Mouse (Mus musculus) embryonic facial prominence, embryonic 13.5 days (tissue): Measurements from ENCODE around the gene Synpo2. TPM values are rescaled to one million over a fixed set of nuclear protein-coding genes. Genes with fewer than 3 reads are reported as not detected.

Source experiments
- ATAC-seq: fragments of 200-750 bp; cut with Nextera tagmentation; 2 replicates; pipeline ENCODE4 v1.8.0; 2017; ENCODE audit warnings: low read depth; ENCODE audit not compliant: insufficient number of reproducible peaks, insufficient read depth, low FRiP score, low TSS enrichment
- H3K27ac ChIP-seq: fragments of 300-500 bp; sonication (generic); 2 replicates; pipeline ENCODE4 v1.5.1; 2015; ENCODE audit warnings: moderate library complexity, mild to moderate bottlenecking, inconsistent platforms
- H3K27me3 ChIP-seq: fragments of 300-500 bp; sonication (generic); 2 replicates; pipeline ENCODE4 v1.6.1; 2015; ENCODE audit warnings: mild to moderate bottlenecking, inconsistent platforms
- H3K36me3 ChIP-seq: fragments of 300-500 bp; sonication (generic); 2 replicates; pipeline ENCODE4 v1.6.1; 2015; ENCODE audit warnings: mild to moderate bottlenecking, inconsistent platforms
- H3K4me1 ChIP-seq: fragments of 300-500 bp; sonication (generic); 2 replicates; pipeline ENCODE4 v1.6.1; 2015; ENCODE audit warnings: inconsistent platforms
- H3K4me2 ChIP-seq: fragments of 300-500 bp; sonication (generic); 2 replicates; pipeline ENCODE4 v1.6.1; 2015; ENCODE audit warnings: moderate library complexity, mild to moderate bottlenecking, inconsistent platforms
- H3K4me3 ChIP-seq: fragments of 300-500 bp; sonication (generic); 2 replicates; pipeline ENCODE4 v1.5.1; 2015; ENCODE audit warnings: mild to moderate bottlenecking, inconsistent platforms
- H3K9ac ChIP-seq: fragments of 300-500 bp; sonication (generic); 2 replicates; pipeline ENCODE4 v1.6.1; 2015; ENCODE audit warnings: mild to moderate bottlenecking, inconsistent platforms
- H3K9me3 ChIP-seq: fragments of 300-500 bp; sonication (generic); 2 replicates; pipeline ENCODE4 v1.6.1; 2016; ENCODE audit warnings: inconsistent platforms
- WGBS: fragments of 180-500 bp; shearing (Covaris S2); methylation state at CpG from one replicate; pipeline ENCODE4 v1.1.7; 2015; ENCODE audit warnings: mixed read lengths; 5-methylcytosine and 5-hydroxymethylcytosine counted together
- polyA plus RNA-seq: library from polyadenylated mRNA; unstranded; fragments of >200 nt; fragmentation: Nextera tagmentation; extraction: Ambion mirVana; gene quantifications from 2 replicates; pipeline ENCODE4 v1.2.1, GENCODE M21; 2015

Synpo2 gene
- 5.6 and 7.2 TPM in 2 replicates for polyA plus RNA-seq

- H3K36me3 ChIP-seq = no peaks in the 10 kb centered on the region
- no peak within 1 kb of the TSS for H3K27ac ChIP-seq
- H3K27me3 ChIP-seq = 0 out of 2 replicates have a peak, but pooled peaks cover 3% of the 10 kb centered on the region
- H3K4me1 ChIP-seq = peaks cover 29% of the 10 kb centered on the region
- H3K4me3 ChIP-seq = peak within 1 kb of the TSS; percentile 59
- WGBS = under 1% methylated on average over 20 of the region's 20 CpGs
- H3K9me3 ChIP-seq = peaks cover 4% of the 10 kb centered on the region; the same call in 1 of the 2 replicates
- peak within 1 kb of the TSS; percentile 68 for H3K9ac ChIP-seq
- H3K4me2 ChIP-seq = peak within 1 kb of the TSS; percentile 80
- peak; percentile 60; the same call in 1 of the 2 replicates for ATAC-seq
These were observed at the start of gene Synpo2 for GRCm38 (mm10) chr3:123235921-123236320. Gene Synpo2 (minus strand): TSS chr3:123236149.

GRCm38 (mm10) chr3:123285649-123286048 lies 49.7 kb upstream of the Synpo2 start:
- Histone ChIP-seq H3K4me1 (0 out of 2 replicates have a peak, but pooled peaks cover 4% of the 10 kb centered on the region), H3K9ac (no peak overlapping the region), H3K27me3 (no peaks in the 10 kb centered on the region), H3K4me2 (no peak overlapping the region), H3K9me3 (no peaks in the 10 kb centered on the region), H3K36me3 (peaks cover 35% of the 10 kb centered on the region), H3K4me3 (no peak overlapping the region), H3K27ac (no peak overlapping the region)
- no peak for ATAC-seq

GRCm38 (mm10) chr3:123284284-123284683 lies 48.3 kb upstream of the Synpo2 start:
- ATAC-seq = no peak
- H3K36me3 ChIP-seq = peaks cover 43% of the 10 kb centered on the region
- WGBS = 94% methylated on average over 5 of the region's 5 CpGs

GRCm38 (mm10) chr3:123282866-123283615 lies 47.1 kb upstream of the Synpo2 start:
- H3K27ac ChIP-seq = no peak overlapping the region
- H3K4me3 ChIP-seq = no peak overlapping the region
- 81% methylated on average over 12 of the region's 12 CpGs for WGBS
- no peaks in the 10 kb centered on the region for H3K4me1 ChIP-seq
- no peaks in the 10 kb centered on the region for H3K9me3 ChIP-seq
- peaks cover 49% of the 10 kb centered on the region for H3K36me3 ChIP-seq
- no peak overlapping the region for H3K4me2 ChIP-seq
- H3K9ac ChIP-seq = no peak overlapping the region
- no peak for ATAC-seq
- no peaks in the 10 kb centered on the region for H3K27me3 ChIP-seq

More at GRCm38 (mm10) chr3:123284284-123284683, 48.3 kb upstream of the Synpo2 start:
- no peak overlapping the region for H3K27ac ChIP-seq
- H3K4me1 ChIP-seq = 0 out of 2 replicates have a peak, but pooled peaks cover 4% of the 10 kb centered on the region
- H3K4me2 ChIP-seq = no peak overlapping the region
- H3K9me3 ChIP-seq = no peaks in the 10 kb centered on the region
- H3K27me3 ChIP-seq = no peaks in the 10 kb centered on the region
- H3K4me3 ChIP-seq = no peak overlapping the region
- H3K9ac ChIP-seq = no peak overlapping the region

- peaks cover 29% of the 10 kb centered on the region for H3K36me3 ChIP-seq
- peak overlapping the region; percentile 74; the same call in 1 of the 2 replicates for H3K27ac ChIP-seq
- peak overlapping the region; percentile 85 for H3K9ac ChIP-seq
- H3K4me3 ChIP-seq = peak overlapping the region; percentile 76
- peak; percentile 39; the same call in 1 of the 2 replicates for ATAC-seq
- 0 out of 2 replicates have a peak, but pooled peaks cover 8% of the 10 kb centered on the region for H3K4me1 ChIP-seq
- peak overlapping the region; percentile 72 for H3K4me2 ChIP-seq
- no peaks in the 10 kb centered on the region for H3K27me3 ChIP-seq
- under 1% methylated on average over 25 of the region's 25 CpGs for WGBS
- no peaks in the 10 kb centered on the region for H3K9me3 ChIP-seq
These were observed 31.8 kb upstream of the Synpo2 start for GRCm38 (mm10) chr3:123267741-123268201.

GRCm38 (mm10) chr3:123266753-123267651 lies 31.1 kb upstream of the Synpo2 start, which contains the start of gene Sec24d:
Gene Sec24d (plus strand): TSS chr3:123267455.
- H3K4me2 ChIP-seq = peak within 1 kb of the TSS; percentile 72
- WGBS = 2% methylated on average over 68 of the region's 68 CpGs
- ATAC-seq = peak; percentile 88
- H3K9me3 ChIP-seq = no peaks in the 10 kb centered on the region
- H3K27me3 ChIP-seq = no peaks in the 10 kb centered on the region
- 0 out of 2 replicates have a peak, but pooled peaks cover 8% of the 10 kb centered on the region for H3K4me1 ChIP-seq
- peak within 1 kb of the TSS; percentile 85 for H3K9ac ChIP-seq
- peak within 1 kb of the TSS; percentile 76 for H3K4me3 ChIP-seq
- peaks cover 24% of the 10 kb centered on the region for H3K36me3 ChIP-seq
- peak within 1 kb of the TSS; percentile 74 for H3K27ac ChIP-seq

- Histone ChIP-seq H3K9me3 (no peaks in the 10 kb centered on the region), H3K4me2 (peak overlapping the region; percentile 40), H3K4me1 (0 out of 2 replicates have a peak, but pooled peaks cover 8% of the 10 kb centered on the region), H3K9ac (peak overlapping the region; percentile 47; the same call in 1 of the 2 replicates), H3K4me3 (peak overlapping the region; percentile 36), H3K27me3 (no peaks in the 10 kb centered on the region), H3K27ac (no peak overlapping the region), H3K36me3 (peaks cover 3% of the 10 kb centered on the region)
- ATAC-seq = no peak
- 50% methylated on average over 6 of the region's 6 CpGs for WGBS
These were observed 28.8 kb upstream of the Synpo2 start for GRCm38 (mm10) chr3:123264706-123265105.

- ATAC-seq = no peak
- Histone ChIP-seq H3K9ac (no peak overlapping the region), H3K9me3 (0 out of 2 replicates have a peak, but pooled peaks cover 2% of the 10 kb centered on the region), H3K4me2 (no peak overlapping the region), H3K4me1 (no peaks in the 10 kb centered on the region), H3K27me3 (no peaks in the 10 kb centered on the region), H3K36me3 (no peaks in the 10 kb centered on the region), H3K27ac (no peak overlapping the region), H3K4me3 (no peak overlapping the region)
- WGBS = 77% methylated on average over 4 of the region's 4 CpGs
These were observed 22.8 kb upstream of the Synpo2 start for GRCm38 (mm10) chr3:123258709-123259108.

- WGBS = 74% methylated on average over 11 of the region's 11 CpGs
- no peaks in the 10 kb centered on the region for H3K4me1 ChIP-seq
- no peak overlapping the region for H3K9ac ChIP-seq
- H3K4me3 ChIP-seq = no peak overlapping the region
- no peaks in the 10 kb centered on the region for H3K27me3 ChIP-seq
- H3K27ac ChIP-seq = no peak overlapping the region
- no peak for ATAC-seq
- H3K4me2 ChIP-seq = no peak overlapping the region
- H3K9me3 ChIP-seq = 0 out of 2 replicates have a peak, but pooled peaks cover 2% of the 10 kb centered on the region
- no peaks in the 10 kb centered on the region for H3K36me3 ChIP-seq
These were observed 20.5 kb upstream of the Synpo2 start for GRCm38 (mm10) chr3:123256181-123257101.

- 14% methylated on average over 4 of the region's 4 CpGs for WGBS
- no peak overlapping the region; the same call in 1 of the 2 replicates for H3K27ac ChIP-seq
These were observed 9.7 kb upstream of the Synpo2 start for GRCm38 (mm10) chr3:123245646-123246045.

More at GRCm38 (mm10) chr3:123245646-123246045, 9.7 kb upstream of the Synpo2 start:
- Histone ChIP-seq H3K4me2 (no peak overlapping the region), H3K27me3 (no peaks in the 10 kb centered on the region), H3K4me1 (peaks cover 18% of the 10 kb centered on the region), H3K36me3 (no peaks in the 10 kb centered on the region), H3K9me3 (no peaks in the 10 kb centered on the region), H3K4me3 (no peak overlapping the region), H3K9ac (no peak overlapping the region)
- 0 out of 2 replicates have a peak, but pooled peaks have one; percentile 37 for ATAC-seq
